Mouse (Mus musculus) liver, postnatal 0 days (tissue): ENCODE results near the gene Kcnj6. TPM values are rescaled to one million over a fixed set of nuclear protein-coding genes. Genes with fewer than 3 reads are reported as not detected.
A peak's percentile ranks its signal among the peaks of the same experiment; 100 is the strongest.

Experiments used
- ATAC-seq: fragments of 200-750 bp; cut with Nextera tagmentation; 2 replicates; pipeline ENCODE4 v1.8.0; 2017; ENCODE audit warnings: mild to moderate bottlenecking, moderate library complexity
- DNase-seq: peaks from one replicate; pipeline ENCODE4 v3.0.0-alpha.2; 2016
- H3K27ac ChIP-seq: fragments of 300-500 bp; sonication (generic); 2 replicates; pipeline ENCODE4 v1.5.1; 2014; ENCODE audit warnings: antibody characterized with exemption, moderate library complexity, mild to moderate bottlenecking, low read depth
- H3K27me3 ChIP-seq: fragments of 300-500 bp; sonication (generic); 2 replicates; pipeline ENCODE4 v1.6.1; 2014; ENCODE audit warnings: low read length, control low read depth, mixed read lengths; ENCODE audit not compliant: insufficient read depth
- H3K36me3 ChIP-seq: fragments of 300-500 bp; sonication (generic); replicated peaks from 2 replicates; pipeline ENCODE4 v1.6.1; 2014; ENCODE audit warnings: mild to moderate bottlenecking, control low read depth, low read length, moderate library complexity, mixed read lengths; ENCODE audit not compliant: insufficient read depth
- H3K4me1 ChIP-seq: fragments of 300-500 bp; sonication (generic); 2 replicates; pipeline ENCODE4 v1.6.1; 2014; ENCODE audit warnings: antibody characterized with exemption, mild to moderate bottlenecking, control low read depth; ENCODE audit not compliant: insufficient read depth
- H3K4me2 ChIP-seq: fragments of 300-500 bp; sonication (generic); 2 replicates; pipeline ENCODE4 v1.6.1; 2014; ENCODE audit warnings: low read depth, mild to moderate bottlenecking, low read length, moderate library complexity, mixed read lengths
- H3K4me3 ChIP-seq: fragments of 300-500 bp; sonication (generic); 2 replicates; pipeline ENCODE4 v1.5.1; 2014; ENCODE audit warnings: low read depth, low read length
- H3K9ac ChIP-seq: fragments of 300-500 bp; sonication (generic); replicated peaks from 2 replicates; pipeline ENCODE4 v1.6.1; 2014; ENCODE audit warnings: mild to moderate bottlenecking, moderate library complexity
- H3K9me3 ChIP-seq: fragments of 300-500 bp; sonication (generic); 2 replicates; pipeline ENCODE4 v1.6.1; 2016; ENCODE audit warnings: mild to moderate bottlenecking, control low read depth, low read length, mixed read lengths
- CTCF ChIP-seq: sonication (generic); IDR thresholded peaks from 2 replicates; pipeline ENCODE4 v1.5.1; 2016; ENCODE audit warnings: antibody characterized with exemption, low read depth
- EP300 ChIP-seq: IDR thresholded peaks from 2 replicates; pipeline ENCODE4 v1.6.1; 2016; ENCODE audit warnings: antibody characterized with exemption, low read depth, mild to moderate bottlenecking
- WGBS: fragments of 180-500 bp; shearing (Covaris S2); extraction: QIAGEN DNeasy Blood & Tissue Kit; methylation state at CpG from one replicate; pipeline ENCODE4 v1.1.7; 2014; ENCODE audit not compliant: insufficient replicate concordance; 5-methylcytosine and 5-hydroxymethylcytosine counted together
- polyA plus RNA-seq: library from polyadenylated mRNA; unstranded; fragments of >200 nt; fragmentation: Nextera tagmentation; extraction: Ambion mirVana; gene quantifications from 2 replicates; pipeline ENCODE4 v1.2.1, GENCODE M21; 2015

Kcnj6 gene
- polyA plus RNA-seq, 1 experiment from 2014 or later = not detected

DNA sequence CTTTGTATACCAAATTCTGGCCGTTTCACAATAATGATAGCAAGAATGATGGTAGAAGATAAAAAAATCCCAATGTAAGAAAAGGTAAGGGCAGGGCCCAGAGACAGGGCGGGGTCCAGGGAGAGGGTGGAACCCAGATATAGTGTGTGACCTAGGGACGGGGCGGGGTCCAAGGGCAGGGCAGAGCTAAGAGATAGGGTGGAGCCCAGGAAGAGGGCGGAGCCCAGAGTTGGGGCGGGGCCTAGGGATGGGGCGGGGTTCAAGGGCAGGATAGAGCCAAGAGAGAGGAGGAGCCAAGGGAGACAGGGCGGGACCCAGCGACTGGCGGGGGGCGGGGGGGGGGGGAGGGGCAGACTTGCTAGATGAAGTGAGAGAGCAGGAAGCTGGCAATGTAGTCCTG, 236.8 kb downstream of the Kcnj6 start:
- Histone ChIP-seq H3K9me3 (no peaks in the 10 kb centered on the region), H3K36me3 (no peaks in the 10 kb centered on the region), H3K9ac (no peak overlapping the region), H3K4me3 (no peak overlapping the region), H3K4me1 (no peaks in the 10 kb centered on the region), H3K27ac (no peak overlapping the region), H3K27me3 (no peaks in the 10 kb centered on the region), H3K4me2 (no peak overlapping the region)
- DNase-seq (peak; percentile 47), ATAC-seq (peak; percentile 56)
- 42% methylated on average over 10 of the region's 11 CpGs for WGBS
- TF ChIP-seq CTCF = no peak
- TF ChIP-seq EP300 = no peak

- no peaks in the 10 kb centered on the region for H3K36me3 ChIP-seq
- no peaks in the 10 kb centered on the region for H3K27me3 ChIP-seq
- no peak overlapping the region for H3K9ac ChIP-seq
- WGBS = 83% methylated on average over 5 of the region's 5 CpGs
- DNase-seq = no peak
- H3K4me3 ChIP-seq = no peak overlapping the region
- H3K4me2 ChIP-seq = no peak overlapping the region
- no peaks in the 10 kb centered on the region for H3K4me1 ChIP-seq
- TF ChIP-seq EP300 (no peak), CTCF (no peak)
- no peaks in the 10 kb centered on the region for H3K9me3 ChIP-seq
- no peak for ATAC-seq
- no peak overlapping the region for H3K27ac ChIP-seq
Observed at GRCm38 (mm10) chr16:94759761-94760160, 237.7 kb downstream of the Kcnj6 start.

- Histone ChIP-seq H3K9ac (no peak overlapping the region), H3K4me2 (no peak overlapping the region), H3K27ac (no peak overlapping the region), H3K4me1 (no peaks in the 10 kb centered on the region), H3K36me3 (no peaks in the 10 kb centered on the region), H3K4me3 (no peak overlapping the region), H3K27me3 (no peaks in the 10 kb centered on the region), H3K9me3 (no peaks in the 10 kb centered on the region)
- TF ChIP-seq EP300 = no peak
- no peak for TF ChIP-seq CTCF
- ATAC-seq (no peak), DNase-seq (no peak)
- WGBS = 37% methylated on average over 3 of the region's 3 CpGs
Observed at GRCm38 (mm10) chr16:94758606-94759005, 238.9 kb downstream of the Kcnj6 start.

DNA sequence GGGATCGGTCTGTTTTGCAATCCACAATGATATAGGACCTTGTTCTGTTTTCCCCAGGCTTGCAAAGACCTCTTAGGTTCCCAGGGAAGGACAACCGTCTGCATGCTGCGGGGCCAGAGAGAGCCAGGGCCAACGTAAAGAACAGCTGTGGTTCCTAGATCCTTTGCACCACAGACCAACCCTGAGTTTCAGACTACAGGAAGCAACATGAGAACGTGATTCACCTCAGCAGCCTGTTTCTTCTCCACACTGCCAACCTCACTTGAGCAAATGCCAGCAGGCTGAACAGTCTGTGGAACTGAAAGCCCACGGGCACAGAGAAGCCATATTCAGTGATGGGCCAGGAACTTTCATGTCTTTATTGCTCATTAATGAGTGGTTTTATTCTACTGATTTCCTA, 241.1 kb downstream of the Kcnj6 start:
- Histone ChIP-seq H3K4me1 (no peaks in the 10 kb centered on the region), H3K9me3 (no peaks in the 10 kb centered on the region), H3K36me3 (no peaks in the 10 kb centered on the region), H3K27ac (no peak overlapping the region), H3K27me3 (no peaks in the 10 kb centered on the region), H3K4me3 (no peak overlapping the region), H3K9ac (no peak overlapping the region), H3K4me2 (no peak overlapping the region)
- DNase-seq (no peak), ATAC-seq (no peak)
- TF ChIP-seq CTCF (no peak), EP300 (no peak)
- 50% methylated on average over 6 of the region's 6 CpGs for WGBS

DNA sequence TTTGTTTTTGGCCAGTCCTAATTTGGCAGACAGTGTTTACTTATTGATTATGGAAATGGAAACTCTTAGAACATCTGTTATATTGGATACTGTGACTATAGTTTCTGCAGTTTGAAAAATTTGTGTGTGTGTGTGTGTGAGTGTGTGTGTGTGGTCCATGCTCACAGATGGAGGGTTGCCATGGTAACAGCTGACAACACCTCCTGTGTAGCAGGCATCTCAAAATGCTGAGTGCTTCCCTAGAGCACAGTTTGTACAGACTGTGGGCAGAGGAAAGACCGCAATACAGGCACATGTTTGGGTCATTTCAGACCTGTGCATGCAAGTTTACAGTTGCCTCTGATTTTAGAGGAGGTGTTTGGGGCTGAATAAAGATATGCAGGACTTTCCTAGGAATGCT, 244.0 kb downstream of the Kcnj6 start:
- TF ChIP-seq EP300 (no peak), CTCF (no peak)
- Histone ChIP-seq H3K36me3 (no peaks in the 10 kb centered on the region), H3K4me3 (no peak overlapping the region), H3K27me3 (no peaks in the 10 kb centered on the region), H3K4me1 (no peaks in the 10 kb centered on the region), H3K27ac (no peak overlapping the region), H3K9ac (no peak overlapping the region), H3K4me2 (no peak overlapping the region), H3K9me3 (no peaks in the 10 kb centered on the region)
- DNase-seq (no peak), ATAC-seq (no peak)
- WGBS = 77% methylated on average over 1 of the region's 1 CpGs

DNA sequence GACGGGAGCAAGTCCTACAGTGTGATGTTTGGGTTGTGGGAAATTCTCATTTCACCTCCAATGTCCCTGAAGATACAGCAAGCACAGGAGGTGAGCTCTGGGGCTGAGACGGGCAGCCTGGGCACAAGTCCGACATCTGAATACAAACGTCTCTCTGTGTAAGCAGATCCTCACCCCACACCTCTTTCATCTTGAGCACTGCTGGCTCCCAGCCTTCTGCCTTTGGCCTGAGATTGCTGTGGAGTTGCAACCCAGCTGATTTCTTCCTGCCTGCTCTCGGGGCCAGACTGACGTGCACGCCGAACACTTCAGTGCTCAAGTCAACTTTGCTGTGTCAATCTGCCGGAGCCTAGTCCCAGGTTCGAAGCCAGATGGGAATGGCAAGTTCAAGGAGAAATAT, 244.7 kb downstream of the Kcnj6 start:
- H3K9me3 ChIP-seq = no peaks in the 10 kb centered on the region
- no peak overlapping the region for H3K9ac ChIP-seq
- no peak overlapping the region for H3K4me2 ChIP-seq
- H3K27me3 ChIP-seq = no peaks in the 10 kb centered on the region
- ATAC-seq (no peak), DNase-seq (no peak)
- H3K36me3 ChIP-seq = no peaks in the 10 kb centered on the region
- H3K4me1 ChIP-seq = no peaks in the 10 kb centered on the region
- no peak for TF ChIP-seq CTCF
- TF ChIP-seq EP300 = no peak
- WGBS = 57% methylated on average over 10 of the region's 10 CpGs
- no peak overlapping the region for H3K4me3 ChIP-seq
- no peak overlapping the region for H3K27ac ChIP-seq

- H3K9ac ChIP-seq = no peak overlapping the region
- no peaks in the 10 kb centered on the region; the same call in 1 of the 2 replicates for H3K4me1 ChIP-seq
- DNase-seq (no peak), ATAC-seq (no peak)
- H3K36me3 ChIP-seq = no peaks in the 10 kb centered on the region
- H3K27me3 ChIP-seq = no peaks in the 10 kb centered on the region
- 86% methylated on average over 9 of the region's 9 CpGs for WGBS
- no peaks in the 10 kb centered on the region for H3K9me3 ChIP-seq
- H3K4me3 ChIP-seq = no peak overlapping the region
- H3K4me2 ChIP-seq = no peak overlapping the region
- H3K27ac ChIP-seq = no peak overlapping the region
- no peak for TF ChIP-seq CTCF
- no peak for TF ChIP-seq EP300
Observed at GRCm38 (mm10) chr16:94745016-94745415, 252.5 kb downstream of the Kcnj6 start.
